Mouse (Mus musculus) brain, adult 2 months (tissue): ENCODE measurements around the gene Zic1.

Source experiments
- DNase-seq: peaks from one replicate; pipeline ENCODE4 v3.0.0; 2011; ENCODE audit warnings: low read depth, low spot score

Gene Zic1

DNA sequence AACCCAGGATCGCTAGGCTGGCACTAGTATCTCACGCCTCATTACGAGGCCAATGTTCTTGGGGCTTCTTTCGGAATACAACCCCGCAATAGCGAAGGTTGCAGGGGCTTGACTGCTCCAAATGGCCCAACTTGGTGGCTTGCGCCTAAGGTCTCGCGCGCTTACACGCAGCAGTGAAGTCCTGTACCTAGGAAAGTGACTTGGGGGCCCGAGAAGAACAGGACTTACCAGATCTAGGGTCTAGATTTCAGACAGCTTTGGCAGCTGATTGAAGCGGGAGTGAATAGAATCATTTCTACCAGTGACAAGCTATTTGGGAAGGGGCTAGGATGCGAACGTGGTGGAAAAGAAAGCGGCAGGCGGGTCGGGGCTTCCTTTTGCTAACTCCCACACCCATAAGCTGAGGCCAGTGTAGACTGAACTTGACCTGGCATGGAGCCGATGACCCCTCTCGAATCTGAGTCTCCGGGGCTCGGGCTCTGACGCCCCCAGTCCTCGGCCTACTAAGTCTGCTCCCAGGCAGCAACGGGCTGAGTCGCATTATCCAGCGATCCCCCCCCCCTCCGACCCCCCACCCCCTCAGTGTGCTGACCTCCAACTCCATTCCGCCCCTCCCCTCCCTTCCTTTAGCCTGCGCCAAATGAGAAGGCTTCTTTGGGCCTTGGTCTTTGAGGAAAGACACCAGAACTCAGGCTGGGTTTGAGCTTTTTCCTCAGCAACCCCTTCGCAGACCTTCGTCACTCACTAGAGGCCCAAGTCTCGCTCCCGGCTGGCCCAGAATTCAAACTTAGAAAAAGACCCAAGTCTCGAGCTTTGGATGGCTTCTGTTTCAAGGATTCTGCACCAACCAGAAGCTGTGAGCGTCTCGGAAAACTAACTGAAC lies 11.8 kb downstream of the Zic1 start:
- peak; percentile 49 for DNase-seq

- peak; percentile 72 for DNase-seq
Observed at GRCm38 (mm10) chr9:91352786-91353185, 12.8 kb downstream of the Zic1 start.

GRCm38 (mm10) chr9:91351961-91352411 lies 13.6 kb downstream of the Zic1 start:
- peak; percentile 63 for DNase-seq

DNA sequence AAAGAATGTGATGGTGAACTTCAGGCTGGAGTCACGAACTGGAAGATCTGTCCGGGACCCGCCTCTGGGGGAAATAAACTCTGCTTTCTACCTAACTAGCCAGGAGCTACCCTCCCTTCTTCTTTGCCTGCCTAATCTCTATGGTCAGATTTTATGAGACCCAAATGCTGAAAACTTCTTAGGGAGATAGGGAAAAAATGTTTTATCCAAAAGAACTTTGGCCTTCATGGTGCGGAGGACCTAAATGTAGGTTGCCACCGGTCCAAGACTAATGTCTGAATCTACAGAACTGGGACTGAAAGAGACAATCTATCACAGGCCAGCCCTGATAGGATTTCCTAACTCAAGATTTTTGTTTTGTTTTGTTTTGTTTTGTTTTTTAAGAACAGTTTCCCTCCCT lies 14.2 kb downstream of the Zic1 start:
- no peak for DNase-seq

DNA sequence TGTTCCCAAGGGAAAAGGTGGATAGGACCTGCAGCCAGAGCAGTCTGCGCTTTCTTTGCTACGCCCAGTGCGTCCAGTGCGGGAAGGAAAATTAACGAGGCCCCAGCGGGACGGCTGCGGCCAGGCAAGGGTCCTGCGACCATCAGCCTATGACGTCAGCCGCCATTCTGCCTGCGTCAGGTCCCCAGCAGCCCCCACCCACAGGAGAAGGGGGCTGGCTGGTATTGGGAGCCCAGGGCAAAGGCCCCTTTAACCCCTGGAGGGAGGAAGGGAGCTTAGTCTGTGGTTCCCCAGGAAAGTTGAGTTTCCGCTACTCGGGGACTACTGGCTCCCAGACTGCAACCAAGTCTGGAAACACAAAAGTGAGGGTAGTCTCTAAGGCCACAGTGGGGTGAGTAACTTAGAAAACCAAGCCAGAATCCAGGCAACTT lies 14.7 kb downstream of the Zic1 start:
- DNase-seq, result peak; percentile 54

- DNase-seq, result peak; percentile 58
Observed at GRCm38 (mm10) chr9:91350211-91350791, 15.3 kb downstream of the Zic1 start.

- no peak for DNase-seq
Observed at GRCm38 (mm10) chr9:91348746-91349145, 16.9 kb downstream of the Zic1 start.

DNA sequence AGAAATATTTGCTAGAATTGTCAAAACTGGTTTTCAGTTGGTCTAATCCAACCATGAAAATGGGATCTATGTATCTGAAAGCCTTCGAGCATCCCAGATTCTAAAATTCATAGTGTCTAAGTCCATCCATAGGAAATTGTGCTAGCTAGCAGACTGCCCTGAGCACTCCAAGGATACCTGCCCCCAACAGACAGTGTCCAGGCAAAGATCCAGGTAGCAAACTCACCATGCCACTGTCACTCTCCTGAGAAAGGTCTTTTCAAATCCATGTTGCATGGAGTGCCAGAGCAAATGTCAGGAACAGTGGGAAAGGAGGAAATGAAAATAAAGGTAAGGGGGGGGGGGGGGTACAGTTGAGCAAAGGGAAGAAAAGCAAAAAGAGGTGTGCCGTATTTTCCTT lies 18.0 kb downstream of the Zic1 start:
- peak; percentile 94 for DNase-seq
